Mouse (Mus musculus): ENCODE data around the gene Gstm5.
"Not testable (repeated sequence)": the region's sequence is repeated elsewhere in the genome, so short reads cannot be mapped to it uniquely, and the experiment has no call there.

The Gstm5 gene

DNA sequence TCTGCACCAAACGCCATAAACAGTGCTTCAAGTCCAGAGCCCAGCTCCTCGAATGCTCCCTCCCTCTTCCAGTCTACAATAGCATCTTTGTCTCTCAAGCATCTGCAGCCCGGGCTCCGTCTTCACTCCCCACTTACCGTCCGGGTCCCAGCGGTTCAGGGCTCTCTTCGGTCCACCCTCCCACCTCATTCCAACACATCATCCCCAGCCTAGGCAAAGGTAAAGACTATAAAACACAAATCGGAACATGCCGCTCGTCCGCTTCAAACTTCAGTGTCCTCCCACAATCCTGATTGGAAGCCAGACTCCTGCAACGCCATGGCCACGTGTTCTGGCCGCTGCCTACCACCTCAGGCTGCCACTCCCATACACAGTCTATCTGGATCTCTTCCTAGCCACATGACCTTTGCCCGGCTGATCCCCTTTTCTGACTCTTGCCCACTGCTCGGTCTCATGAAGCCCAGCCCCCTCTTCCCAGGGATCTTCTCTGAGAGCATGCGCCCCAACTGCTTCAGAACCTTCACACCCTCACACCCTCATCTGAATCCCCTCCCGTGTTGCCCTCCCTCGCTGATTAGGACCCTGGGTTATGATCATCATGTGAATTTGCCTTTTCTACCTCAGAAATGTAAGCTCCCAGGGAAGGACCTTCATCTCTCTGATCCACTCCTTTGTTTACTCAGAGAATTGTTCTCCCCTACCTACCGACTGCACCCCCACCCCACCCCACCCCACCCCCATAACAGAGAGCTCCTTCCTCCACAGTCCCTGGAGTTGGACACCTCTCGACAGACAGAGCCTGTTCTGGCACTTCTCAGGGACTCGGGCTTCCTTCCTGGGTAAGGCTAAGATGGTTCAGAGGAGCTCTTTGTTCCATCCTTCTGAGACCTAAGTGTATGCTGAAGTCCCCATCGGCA, 22.0 kb upstream of the Gstm5 start:
- no peak for DNase-seq (ENCODE audit: low spot score in 2 of 2)

DNA sequence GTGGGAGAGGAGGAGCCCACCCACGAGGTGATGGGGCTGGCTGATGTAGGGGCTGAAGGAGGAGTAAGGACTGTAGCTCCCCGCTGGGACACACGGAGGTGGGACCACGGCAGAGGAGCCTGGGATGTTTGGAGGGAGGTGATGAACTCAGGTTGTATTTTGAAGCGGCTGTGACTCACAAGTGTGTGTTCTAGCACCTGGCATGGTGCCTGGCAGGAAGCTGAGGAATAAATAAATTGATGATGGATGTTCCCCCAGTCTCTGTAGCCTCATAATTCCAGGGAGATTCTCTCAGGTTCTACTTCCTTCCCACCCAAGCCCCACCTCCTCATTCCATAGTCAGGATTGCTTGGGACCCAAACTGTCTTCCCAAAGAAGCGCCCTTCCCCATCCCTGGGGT, 20.4 kb upstream of the Gstm5 start:
- no peak for DNase-seq (ENCODE audit: low spot score in 2 of 2)

DNA sequence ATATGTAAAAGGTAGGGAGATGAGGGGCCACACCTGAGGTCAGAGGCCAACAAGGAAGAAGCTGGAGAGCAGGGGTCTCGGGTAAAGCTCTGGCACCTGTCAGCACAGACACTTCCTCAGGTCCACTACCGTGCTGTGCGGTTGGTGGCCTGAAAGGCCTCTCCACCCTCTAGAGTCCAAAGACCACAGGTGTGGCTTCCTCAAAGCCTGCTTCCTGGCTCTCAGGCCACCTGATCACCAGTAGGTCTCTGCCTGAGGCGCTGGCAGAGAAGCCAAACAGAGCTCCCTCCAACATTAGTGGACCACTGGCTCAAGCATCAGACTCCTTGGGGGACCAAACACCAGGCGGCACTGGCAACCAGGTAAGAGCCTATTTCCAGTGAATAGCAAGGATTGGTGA, 18.6 kb upstream of the Gstm5 start, which contains the start of gene Eps8l3:
Gene Eps8l3 (plus strand): TSS at position 225 of the 400 bp plus-strand sequence.
- DNase-seq (ENCODE audit: low spot score in 2 of 2): no peak

DNA sequence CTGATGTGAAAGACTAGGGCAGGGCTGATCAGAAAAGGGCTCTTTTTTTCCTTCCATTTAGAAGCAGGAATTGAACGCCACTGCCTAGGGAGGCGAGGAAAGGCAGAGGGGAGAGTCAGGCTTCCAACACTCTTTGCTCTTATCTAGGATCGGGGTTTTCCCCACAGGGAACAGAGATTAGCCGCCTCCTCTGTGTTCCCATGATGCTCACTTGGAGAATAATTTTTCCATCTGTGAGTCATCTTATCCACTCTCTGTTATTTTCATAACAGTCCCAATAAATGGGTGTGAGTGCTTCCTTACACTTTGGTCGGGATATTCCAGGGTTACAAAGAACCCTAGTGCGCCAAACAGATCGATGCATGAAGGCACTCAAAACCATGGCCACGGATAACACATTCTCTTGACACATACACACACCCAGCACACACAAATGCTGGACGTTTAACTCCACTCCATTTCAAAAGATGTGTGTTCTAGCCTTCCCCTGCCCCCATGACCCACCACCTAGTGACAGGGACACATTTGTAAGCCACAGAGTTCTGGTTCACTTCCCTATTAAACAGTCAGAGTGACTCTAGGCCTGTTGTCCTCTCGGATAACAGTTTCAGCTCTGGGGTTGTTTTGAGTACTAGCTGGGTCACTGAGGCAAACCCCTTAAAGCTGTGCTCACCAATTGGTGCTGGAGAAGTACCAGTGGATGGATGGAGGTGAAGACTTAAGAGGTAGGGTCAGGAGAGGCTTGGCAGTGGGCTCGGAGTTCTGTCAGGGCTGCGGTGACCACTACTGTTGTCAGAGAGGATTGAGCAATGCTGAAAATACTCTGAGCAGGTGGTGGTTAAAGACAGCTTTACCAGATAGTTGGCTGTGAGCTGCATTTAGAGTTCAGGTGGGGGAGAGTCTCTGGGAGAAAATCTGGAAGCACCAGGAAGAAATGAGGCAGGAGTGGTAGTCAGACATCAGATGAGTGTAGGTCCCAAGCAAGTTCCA, 17.6 kb upstream of the Gstm5 start:
- DNase-seq (ENCODE audit: low spot score in 2 of 2): peak; percentile 54 to 55

DNA sequence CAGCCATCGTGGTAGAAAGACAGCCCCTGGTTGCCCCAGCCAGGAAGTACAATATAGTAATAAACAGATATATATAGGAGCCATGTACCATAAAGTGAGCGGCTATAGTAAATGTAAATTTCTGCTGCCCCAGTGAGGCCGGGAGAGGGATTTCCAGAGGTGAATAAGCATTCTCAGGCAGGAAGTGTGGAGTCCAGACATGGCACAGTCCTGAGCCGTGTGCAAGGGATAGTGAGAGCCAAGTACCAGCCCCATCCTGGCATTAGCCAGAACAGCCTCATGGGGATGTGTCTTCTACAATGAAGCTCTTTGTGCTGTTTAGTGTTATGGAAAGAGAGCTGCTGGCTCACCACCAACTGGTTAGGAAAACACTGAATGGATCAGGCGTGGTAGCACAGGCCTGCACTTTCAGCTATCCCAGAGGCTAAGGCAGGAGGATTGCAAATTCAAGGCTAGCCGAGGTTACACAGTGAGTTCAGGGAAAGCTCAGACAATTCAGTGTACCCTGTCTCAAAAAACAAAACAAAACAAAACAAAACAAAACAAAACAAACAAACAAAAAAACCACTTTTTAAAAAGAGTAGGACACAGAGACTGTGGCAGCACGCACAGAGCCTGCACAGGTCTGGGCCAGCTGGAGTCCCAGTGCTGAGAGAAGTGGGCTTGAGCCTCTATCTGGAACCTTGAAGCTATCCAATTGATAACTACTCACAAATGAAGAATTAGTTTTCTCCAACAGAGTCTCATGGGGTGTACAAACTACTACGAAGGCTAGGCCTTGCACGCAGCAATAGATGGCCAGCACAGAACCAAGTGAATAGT, 7.7 kb upstream of the Gstm5 start:
- peak; percentile 19 to 30 for DNase-seq (ENCODE audit: low spot score in 2 of 2)

DNA sequence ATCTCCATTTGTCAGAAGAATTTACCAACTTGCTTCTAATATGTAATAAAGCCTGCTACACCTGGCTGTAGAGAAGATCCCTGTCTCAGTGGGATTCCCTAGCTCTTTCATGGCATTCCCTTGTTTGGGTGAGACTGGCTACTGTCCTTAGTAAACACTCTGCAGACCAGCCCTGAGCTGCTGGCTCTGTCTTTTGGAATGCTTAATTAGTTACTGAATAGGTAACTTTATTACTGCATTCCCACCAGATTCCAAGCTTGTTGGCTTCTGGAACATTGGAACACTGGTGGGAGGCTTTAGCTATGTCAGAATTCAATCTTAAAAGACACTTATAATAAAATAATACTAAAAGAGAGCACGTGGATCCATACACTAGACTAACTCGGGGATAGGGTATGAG, 6.4 kb upstream of the Gstm5 start:
- not testable (repeated sequence) for DNase-seq (ENCODE audit: low spot score in 2 of 2)

DNA sequence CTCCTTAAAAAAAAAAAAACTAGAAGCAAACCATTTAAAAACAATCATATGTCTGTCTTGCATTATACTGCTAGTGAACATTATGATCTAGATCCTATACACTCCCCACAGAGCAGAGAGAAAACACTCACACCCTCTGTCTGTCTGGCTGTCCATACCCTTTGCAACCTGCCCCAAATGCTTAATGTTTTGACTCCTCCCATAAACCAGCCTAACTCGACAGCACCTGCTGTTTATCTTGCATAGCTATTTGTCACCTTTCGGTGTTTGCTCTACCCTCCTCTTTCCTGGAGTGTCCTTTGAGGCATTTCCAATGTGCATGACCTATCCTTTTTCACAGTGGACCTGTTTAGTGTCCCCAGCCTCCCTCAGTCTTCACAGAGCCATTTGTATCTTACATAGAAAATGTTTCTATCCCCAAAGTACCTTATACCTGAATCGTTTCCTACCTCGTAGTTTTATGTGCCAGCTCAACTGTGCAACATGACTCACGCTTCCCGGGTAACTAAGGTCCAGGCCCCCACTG, 364 bp upstream of the Gstm5 start:
- DNase-seq (ENCODE audit: low spot score in 2 of 2): no peak

DNA sequence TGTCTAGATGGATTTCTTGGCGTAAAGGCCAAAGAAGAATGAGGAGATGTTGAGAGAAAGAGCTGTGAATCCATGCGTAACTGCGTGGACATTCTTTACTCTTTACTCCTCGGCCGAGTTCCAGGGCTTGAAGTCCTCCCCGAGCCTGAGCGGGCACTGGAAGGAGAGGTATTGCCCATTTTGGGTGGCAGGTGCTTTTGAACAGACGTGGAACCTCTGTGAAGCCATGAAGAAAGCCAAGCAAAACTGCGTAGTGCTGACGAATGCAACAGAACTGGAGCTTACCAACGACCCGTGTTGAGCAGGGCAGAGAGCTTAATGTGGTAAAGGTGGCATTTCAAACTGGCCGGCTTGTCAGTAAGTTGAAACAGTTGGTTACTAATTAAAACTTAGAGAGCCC, 3.1 kb downstream of the Gstm5 start:
- no peak for DNase-seq (ENCODE audit: low spot score in 2 of 2)

DNA sequence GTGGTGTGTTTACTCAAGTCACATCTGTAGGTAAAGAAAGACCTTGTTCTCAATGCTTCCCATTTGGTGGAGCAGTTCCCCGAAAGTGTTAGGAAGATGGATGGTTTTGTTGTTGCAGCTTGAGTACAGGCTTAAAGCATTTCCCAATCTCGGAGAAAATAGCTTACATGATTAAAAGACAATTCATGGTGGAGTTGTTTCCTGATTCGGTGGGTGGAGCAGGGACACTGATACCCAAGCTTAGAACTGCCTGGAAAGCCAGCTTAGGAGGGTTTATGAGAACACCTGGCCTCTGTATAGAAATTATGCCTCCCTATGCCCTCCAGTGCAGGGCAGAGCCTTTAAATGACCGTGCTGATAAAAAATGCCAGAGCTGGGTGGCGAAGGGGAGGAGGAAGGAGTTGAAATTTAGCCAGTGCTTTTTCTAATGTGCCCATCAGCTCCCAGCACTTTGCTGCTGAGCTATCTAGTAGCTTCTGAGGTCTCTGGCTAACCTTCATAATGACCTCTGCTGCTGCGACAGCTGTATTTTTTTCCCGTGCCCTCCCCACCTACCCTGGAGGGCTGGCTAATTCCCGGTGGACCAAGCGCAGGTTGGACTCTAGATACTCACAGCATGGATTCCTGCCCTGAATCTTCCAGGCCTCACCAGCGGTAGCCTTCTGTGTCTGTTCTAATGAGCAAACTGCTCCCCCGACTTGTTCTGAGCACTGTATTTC, 5.5 kb downstream of the Gstm5 start:
- DNase-seq (ENCODE audit: low spot score in 2 of 2): no peak

DNA sequence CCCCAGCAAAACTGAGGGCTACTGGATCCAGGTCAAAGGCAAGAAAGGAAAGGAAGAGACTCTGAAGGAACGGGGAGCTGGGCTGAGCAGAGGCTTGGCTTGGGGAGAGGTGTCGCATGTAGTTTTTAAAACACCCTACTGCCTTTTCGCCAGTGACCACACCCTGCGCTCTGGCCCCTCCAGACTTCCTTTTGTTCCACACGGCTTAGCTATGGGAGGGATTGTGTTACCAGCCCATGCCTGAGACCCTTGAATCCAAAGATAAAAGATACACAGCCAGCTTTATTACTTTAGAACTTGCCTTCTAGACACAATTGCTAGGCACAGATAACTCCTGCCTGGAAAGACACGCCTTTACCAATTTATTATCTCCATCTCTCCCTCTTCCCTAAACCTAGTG, 10.3 kb downstream of the Gstm5 start:
- no peak for DNase-seq (ENCODE audit: low spot score in 2 of 2)

DNA sequence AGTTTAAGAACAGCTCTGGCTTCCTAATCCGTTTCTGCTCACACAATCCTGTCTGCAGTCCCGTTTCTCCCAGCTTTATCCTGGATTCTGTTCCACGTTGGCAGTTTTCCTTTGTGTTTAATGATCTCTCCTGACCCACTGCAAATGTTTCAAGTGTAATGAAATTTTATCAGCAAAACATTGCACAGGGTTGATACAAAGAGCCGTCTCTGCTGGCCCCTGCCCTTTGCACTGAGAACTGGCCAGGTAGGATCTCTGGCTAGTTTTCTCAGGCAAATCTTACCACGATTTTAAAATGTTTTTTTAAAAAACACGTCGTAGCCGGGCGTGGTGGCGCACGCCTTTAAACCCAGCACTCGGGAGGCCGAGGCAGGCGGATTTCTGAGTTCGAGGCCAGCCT, 21.1 kb downstream of the Gstm5 start:
- no peak for DNase-seq (ENCODE audit: low spot score in 2 of 2)

DNA sequence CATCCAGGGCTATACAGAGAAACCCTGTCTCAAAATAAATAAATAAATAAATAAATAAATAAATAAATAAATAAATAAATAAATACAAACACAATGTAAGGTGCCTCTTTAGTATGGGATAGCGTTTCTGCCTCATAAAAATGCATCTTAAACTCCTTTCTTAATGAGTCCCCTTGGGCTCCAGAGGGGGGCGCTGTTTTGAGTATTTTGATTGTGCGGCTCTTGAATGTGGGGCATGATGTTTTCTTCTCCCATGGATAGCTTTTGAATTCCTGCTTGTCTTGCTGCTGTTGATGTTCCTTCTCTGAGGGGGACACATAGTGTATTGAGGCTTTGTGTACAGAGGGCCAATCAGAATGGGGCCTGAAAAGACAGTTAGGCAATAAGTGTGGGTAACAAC, 21.5 kb downstream of the Gstm5 start:
- no peak for DNase-seq (ENCODE audit: low spot score in 2 of 2)

DNA sequence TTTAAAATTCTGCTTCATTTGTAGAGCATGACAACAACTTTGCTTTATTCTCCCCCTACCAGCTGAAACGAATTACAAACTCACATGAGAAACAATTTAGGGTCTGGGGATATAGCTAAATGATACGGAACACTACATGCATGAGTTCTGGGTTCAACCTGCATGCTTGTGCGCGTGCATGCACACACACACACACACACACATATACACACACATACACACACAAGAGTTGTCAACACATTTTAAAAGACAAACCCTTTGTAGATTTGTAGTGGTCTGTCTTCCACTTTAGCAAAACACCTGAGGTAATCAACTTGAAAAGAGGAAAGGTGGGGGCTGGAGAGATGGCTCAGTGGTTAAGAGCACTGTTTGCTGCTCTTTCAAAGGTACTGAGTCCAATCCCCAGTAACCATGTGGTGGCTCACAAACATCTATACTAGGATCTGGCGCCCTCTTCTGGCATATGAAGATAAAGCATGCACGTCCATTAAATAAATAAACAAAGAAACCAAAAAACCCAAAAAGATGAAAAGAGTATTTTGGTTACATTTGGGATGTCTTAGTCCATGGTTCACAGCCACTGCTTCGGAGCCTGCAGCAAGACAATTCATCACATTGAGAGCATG, 22.3 kb downstream of the Gstm5 start:
- peak in 1 of 2 experiments; percentile 60 for DNase-seq (ENCODE audit: low spot score in 2 of 2)

DNA sequence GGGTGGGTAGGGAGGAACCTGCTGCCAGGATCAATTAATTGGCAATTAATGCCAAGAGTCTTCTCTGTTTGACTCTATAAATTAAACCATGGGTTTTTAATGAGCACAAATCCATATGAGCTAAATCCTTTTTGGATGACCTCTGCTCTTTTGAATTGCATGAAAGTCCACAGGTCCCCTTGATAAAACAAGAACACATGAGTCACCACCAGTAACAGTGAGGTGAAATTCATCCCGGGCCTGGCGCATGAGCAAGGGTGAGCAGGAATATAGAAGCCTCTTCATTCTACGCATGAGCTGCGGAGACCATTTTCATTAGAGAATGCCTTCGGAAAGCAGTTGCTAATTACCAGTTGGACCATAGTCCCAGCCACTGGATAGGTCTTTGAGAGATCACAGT, 24.7 kb downstream of the Gstm5 start:
- no peak for DNase-seq (ENCODE audit: low spot score in 2 of 2)

DNA sequence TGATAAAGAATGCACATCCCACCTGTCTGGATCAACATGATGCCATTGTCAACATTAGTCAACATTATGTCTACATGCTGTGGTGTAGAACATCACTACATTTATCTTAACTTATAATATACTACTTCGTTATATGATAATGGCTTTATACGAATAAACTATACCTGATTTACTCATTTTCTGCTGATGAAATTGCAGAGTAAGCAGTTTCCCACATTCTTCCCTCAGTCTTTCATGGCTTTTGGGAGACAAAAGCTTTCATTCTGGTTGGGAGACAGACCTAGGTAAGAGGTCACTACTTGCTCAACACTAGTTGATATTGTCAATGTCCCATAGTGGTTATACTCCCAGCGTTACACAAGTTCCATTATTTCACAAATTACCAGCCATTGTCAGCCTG, 29.7 kb downstream of the Gstm5 start:
- DNase-seq (ENCODE audit: low spot score in 2 of 2): no peak

DNA sequence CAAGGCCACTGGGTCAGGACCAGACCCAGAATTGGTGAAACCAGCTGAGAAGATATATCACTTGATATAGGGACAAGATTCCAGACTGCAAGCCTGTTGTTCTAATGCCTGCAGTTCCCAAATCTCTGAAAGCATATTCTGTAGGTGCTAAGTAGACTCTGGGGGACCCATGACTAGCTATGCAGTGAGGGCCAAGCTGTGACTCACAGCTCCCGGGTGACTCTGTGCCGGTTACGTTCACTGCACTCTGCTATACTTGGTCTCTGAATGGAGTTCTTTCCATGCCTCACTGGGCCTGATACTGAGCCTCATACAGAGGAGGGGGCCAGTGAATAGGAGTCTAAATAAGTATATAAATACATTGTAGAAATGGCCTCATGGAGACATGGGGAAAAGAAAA, 32.2 kb downstream of the Gstm5 start:
- no peak for DNase-seq (ENCODE audit: low spot score in 2 of 2)

DNA sequence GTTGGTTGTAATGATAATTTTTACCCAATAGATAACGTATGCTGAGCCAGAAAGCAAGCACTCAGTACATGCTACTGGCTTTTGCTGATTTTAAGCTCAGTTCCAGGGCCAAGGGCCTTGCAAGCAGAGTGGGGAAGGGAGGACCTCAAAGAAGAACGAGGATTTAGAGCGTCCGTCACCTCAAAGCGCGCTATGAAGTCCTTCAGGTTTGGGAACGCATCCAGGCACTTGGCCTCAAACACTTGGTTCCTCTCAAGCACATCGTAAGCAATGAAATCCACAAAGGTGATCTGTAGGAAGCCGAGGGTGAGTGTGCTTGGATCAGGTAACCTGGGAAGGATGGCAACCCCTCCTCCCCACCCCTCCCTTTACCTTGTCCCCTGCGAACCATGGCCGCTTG, 33.1 kb downstream of the Gstm5 start:
- DNase-seq (ENCODE audit: low spot score in 2 of 2): no peak

DNA sequence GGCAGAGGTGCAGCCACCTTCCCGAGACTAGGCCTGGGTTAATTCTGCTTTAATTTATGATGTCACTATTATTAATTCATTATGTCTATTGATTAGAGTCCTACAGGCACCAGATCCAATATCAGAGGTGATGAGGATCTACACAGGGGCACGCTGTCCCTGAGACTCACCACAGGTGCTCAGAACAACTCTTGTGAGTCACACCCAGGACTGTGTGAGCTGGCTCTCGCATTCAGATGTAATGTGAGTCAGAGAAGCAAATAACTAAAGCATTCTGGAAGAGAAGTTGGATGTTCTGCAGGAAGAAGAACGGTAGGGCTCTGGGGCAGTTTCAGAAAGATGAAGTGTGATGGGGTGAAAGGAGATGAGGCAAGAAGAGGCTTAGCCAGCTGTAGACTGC, 33.6 kb downstream of the Gstm5 start:
- DNase-seq (ENCODE audit: low spot score in 2 of 2): no peak

DNA sequence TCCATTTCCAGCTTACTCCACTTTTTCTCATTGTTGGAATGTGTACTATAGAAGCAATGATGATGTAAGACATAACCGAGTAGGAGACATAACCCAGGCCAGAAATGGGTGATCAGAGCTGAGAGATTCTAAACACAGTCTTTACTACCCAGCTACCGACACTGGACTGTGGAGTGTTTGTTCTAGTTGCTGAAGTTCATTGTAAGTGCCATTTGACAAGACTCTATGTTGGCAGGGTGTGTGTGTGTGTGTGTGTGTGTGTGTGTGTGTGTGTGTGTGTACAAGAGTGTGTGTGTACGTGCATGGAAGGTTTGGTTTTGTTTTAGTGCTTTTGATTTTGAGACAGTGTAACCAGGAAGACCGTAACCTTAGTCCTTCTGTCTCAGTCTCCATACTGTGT, 34.1 kb downstream of the Gstm5 start:
- no peak for DNase-seq (ENCODE audit: low spot score in 2 of 2)

DNA sequence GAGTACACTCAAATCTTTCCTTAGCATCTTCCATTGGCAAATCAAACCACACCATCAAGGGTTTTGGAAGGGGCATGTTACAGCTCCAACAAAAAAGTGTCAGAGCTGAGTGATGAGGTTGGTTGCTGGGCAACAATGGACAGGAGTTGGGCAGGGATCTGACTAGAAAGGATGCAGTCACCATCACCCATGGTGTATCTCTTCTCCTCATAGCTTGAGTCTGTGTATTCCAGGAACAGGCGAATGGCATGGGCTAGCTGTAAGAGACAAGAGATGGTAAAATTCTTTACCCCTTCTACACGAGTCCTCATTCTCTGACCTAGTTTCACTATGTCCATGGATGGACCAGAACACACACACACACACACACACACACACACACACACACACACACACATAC, 35.5 kb downstream of the Gstm5 start:
- no peak for DNase-seq (ENCODE audit: low spot score in 2 of 2)

All from heart, adult 9 months (tissue).